Comparison of ENCODE assay signal across 13 mouse cellular contexts in genomic region chr6:101411064-101411463, GRCm38 (mm10). TPM values are rescaled to one million over a fixed set of nuclear protein-coding genes. Genes with fewer than 3 reads are reported as not detected.
"Had no signal": no experiment of that assay in that cellular context is flagged by ENCODE, and none has a peak within 500 bp of the region (broad histone marks: within the 10 kb centered on the region; RNA-seq: fewer than 3 reads in every experiment).

No protein-coding gene starts in this region.

- DNase-seq: kidney, adult 8-10 months; liver; liver, embryonic 13.5 days; liver, postnatal 0 days; lung, postnatal 14 days; thymus, postnatal 4 days had no signal

- H3K4me3 ChIP-seq: limb, embryonic 12.5 days; liver, embryonic 13.5 days; lung, embryonic 15.5 days; megakaryocyte, embryonic 14.5 days; midbrain, embryonic 12.5 days had no signal

- H3K9ac ChIP-seq: limb, embryonic 12.5 days; liver, embryonic 13.5 days; liver, postnatal 0 days; lung, embryonic 15.5 days; midbrain, embryonic 12.5 days had no signal

- H3K36me3 ChIP-seq: limb, embryonic 12.5 days; liver, embryonic 13.5 days; lung, embryonic 15.5 days; midbrain, embryonic 12.5 days had no signal

- H3K4me2 ChIP-seq: limb, embryonic 12.5 days; liver, embryonic 13.5 days; lung, embryonic 15.5 days; midbrain, embryonic 12.5 days had no signal

- H3K27me3 ChIP-seq: limb, embryonic 12.5 days; liver, embryonic 13.5 days; lung, embryonic 15.5 days; megakaryocyte, embryonic 14.5 days had no signal

- H3K9me3 ChIP-seq: limb, embryonic 12.5 days; liver, embryonic 13.5 days; lung, embryonic 15.5 days; midbrain, embryonic 12.5 days had no signal

- ATAC-seq: intestine, embryonic 16.5 days; liver, postnatal 0 days had no signal

- H3K27ac ChIP-seq: limb, embryonic 12.5 days; liver, embryonic 13.5 days; lung, embryonic 15.5 days; macrophage; midbrain, embryonic 12.5 days; stomach, postnatal 0 days had no signal

- H3K4me1 ChIP-seq: limb, embryonic 12.5 days; liver, embryonic 13.5 days; lung, embryonic 15.5 days; megakaryocyte, embryonic 14.5 days had no signal

RNA-seq across cellular contexts. Expression of gene Pdzrn3, which starts 33.4 kb away (rescaled TPM):
- polyA plus RNA-seq: macrophage had no signal
